Mouse (Mus musculus): ENCODE results near the gene Zbtb22.
"Not testable (repeated sequence)": the region's sequence is repeated elsewhere in the genome, so short reads cannot be mapped to it uniquely, and the experiment has no call there.

The Zbtb22 gene

DNA sequence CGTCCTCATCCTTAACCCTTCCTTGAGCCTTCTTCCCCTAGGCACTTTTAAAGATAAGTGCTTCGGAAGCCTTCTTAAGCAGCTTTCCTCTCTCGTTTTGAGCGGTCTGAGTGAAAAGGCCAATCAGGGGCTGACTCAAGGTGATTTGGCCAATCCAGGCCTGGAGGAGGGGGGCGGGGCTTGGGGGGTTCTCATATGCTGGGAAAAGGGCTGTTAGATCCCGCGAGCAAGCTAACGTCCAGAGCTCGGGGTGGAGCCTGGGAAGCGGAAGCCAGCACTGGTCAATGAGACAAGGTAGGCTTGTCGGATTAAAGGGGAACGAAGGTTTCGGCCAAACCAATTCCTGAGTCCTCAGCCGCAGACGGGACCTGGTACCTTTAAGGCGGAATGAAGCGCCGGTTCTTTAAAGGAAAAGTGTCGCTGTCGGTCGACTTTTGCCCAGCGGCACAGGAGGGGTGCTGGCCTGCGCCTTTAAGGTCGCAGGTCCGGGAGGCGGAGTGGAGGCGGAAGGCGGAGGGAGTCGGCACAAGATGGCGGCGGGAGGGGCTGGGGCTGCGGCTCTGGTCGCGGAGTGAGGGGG is at the start of gene Zbtb22, which contains the start of gene Tapbp:
TSS of gene Zbtb22 (plus strand) at position 234 of the 580 bp plus-strand sequence.
TSS of gene Tapbp (plus strand) at position 229 of the 580 bp plus-strand sequence.
- DNase-seq (ENCODE audit: low spot score), result peak; percentile 98

DNA sequence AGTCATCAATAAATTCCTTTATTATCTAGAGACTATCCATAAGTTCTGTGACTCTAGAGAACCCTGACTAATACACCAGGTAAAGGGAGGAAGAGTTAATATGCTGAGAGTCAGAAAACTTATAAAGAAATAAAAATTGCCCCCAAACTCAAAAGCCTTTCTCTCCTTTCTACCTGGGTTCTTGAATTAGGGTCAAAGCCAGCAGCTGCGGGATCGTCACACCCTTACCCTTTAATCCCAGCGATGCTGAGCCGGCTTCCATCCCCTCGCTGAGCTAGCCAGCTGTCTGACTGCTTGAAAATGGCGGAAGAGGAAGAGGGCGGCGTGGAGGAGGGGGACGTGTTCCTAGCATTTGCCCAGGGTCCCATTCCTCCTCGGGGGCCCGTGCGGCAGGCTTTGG is 42.2 kb upstream of the Zbtb22 start, which contains the start of gene Gm7029:
TSS of gene Gm7029 (plus strand) at position 301 of the 400 bp plus-strand sequence.
- not testable (repeated sequence) for DNase-seq (ENCODE audit: low spot score)

GRCm38 (mm10) chr17:33874411-33874810 is 41.3 kb upstream of the Zbtb22 start:
- no peak for DNase-seq (ENCODE audit: low spot score)

- DNase-seq (ENCODE audit: low spot score), result not testable (repeated sequence)
Observed at GRCm38 (mm10) chr17:33875797-33876196, 39.9 kb upstream of the Zbtb22 start.

GRCm38 (mm10) chr17:33884320-33884719 is 31.4 kb upstream of the Zbtb22 start:
- not testable (repeated sequence) for DNase-seq (ENCODE audit: low spot score)

GRCm38 (mm10) chr17:33887802-33888201 is 27.9 kb upstream of the Zbtb22 start:
- not testable (repeated sequence) for DNase-seq (ENCODE audit: low spot score)

GRCm38 (mm10) chr17:33888230-33888629 is 27.5 kb upstream of the Zbtb22 start:
- DNase-seq (ENCODE audit: low spot score), result not testable (repeated sequence)

GRCm38 (mm10) chr17:33889941-33890532 is 25.7 kb upstream of the Zbtb22 start:
- DNase-seq (ENCODE audit: low spot score), result not testable (repeated sequence)

DNA sequence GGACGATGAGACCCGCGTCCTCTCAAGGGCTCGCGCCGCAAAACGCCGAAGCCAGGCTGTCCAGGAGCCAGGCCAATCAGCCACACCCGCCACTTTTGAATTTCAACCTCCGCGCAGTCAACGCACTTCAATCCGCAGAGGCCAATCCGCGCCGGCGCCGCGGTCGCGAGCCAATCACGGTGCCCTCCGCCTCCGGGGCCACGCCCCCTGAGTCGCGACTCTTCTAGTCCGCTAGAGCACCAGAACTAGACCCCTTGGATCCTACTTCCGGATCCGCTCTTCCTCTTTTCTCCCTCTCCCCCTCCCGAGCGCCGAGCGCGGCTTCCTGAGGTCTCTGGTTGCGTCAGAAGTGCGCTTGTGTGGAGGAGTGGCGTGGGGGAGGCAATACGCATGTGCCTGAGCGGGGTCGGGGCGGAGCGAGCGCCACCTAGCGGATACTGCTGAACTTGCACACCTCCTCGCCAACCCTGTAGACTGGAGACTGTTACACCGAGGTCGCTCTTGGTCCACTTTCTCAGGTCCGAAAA is 25.1 kb upstream of the Zbtb22 start, which contains the start of gene Kifc1:
TSS of gene Kifc1 (minus strand) at position 129 of the 527 bp plus-strand sequence.
- peak; percentile 100 for DNase-seq (ENCODE audit: low spot score)

- no peak for DNase-seq (ENCODE audit: low spot score)
Observed at GRCm38 (mm10) chr17:33891357-33891756, 24.3 kb upstream of the Zbtb22 start.

- not testable (repeated sequence) for DNase-seq (ENCODE audit: low spot score)
Observed at GRCm38 (mm10) chr17:33891892-33892291, 23.8 kb upstream of the Zbtb22 start.

- peak; percentile 36 for DNase-seq (ENCODE audit: low spot score)
Observed at GRCm38 (mm10) chr17:33892429-33892828, 23.3 kb upstream of the Zbtb22 start.

DNA sequence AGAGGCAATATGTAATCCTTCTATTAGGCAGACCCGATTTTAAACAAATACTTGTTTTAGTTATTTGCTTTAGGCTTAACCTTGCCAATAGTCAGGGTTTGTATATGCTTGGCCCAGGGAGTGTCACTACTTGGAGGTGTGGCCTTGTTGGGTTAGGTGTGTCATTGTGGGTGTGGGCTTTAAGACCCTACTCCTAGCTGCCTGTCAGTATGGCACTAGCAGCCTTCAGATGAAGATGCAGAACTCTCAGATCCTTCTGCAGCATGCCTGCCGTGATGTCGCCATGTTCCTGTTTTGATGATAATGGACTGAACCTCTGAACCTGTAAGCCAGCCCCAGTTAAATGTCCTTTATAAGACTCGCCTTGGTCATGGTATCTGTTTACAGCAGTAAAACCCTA is 22.7 kb upstream of the Zbtb22 start:
- DNase-seq (ENCODE audit: low spot score), result not testable (repeated sequence)

- DNase-seq (ENCODE audit: low spot score), result no peak
Observed at GRCm38 (mm10) chr17:33897114-33897794, 18.4 kb upstream of the Zbtb22 start.

GRCm38 (mm10) chr17:33898193-33898592 is 17.5 kb upstream of the Zbtb22 start:
- DNase-seq (ENCODE audit: low spot score), result not testable (repeated sequence)

GRCm38 (mm10) chr17:33899642-33900041 is 16.1 kb upstream of the Zbtb22 start:
- no peak for DNase-seq (ENCODE audit: low spot score)

- DNase-seq (ENCODE audit: low spot score), result no peak
Observed at GRCm38 (mm10) chr17:33900281-33900988, 15.3 kb upstream of the Zbtb22 start.

DNA sequence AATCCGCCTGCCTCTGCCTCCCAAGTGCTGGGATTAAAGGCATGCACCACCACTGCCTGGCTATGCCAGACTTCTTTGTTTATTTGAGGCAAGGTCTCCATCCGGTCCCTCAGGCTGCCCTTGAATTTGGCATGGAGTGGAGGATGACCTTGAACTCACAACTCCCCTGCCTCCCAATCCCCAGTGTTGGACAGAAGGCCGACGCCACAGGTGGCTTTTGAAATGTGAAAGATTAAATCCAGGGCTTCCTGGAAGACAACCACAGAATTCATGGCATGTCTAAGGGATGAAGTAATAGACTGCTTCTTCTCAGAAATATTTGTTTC is 14.8 kb upstream of the Zbtb22 start:
- no peak for DNase-seq (ENCODE audit: low spot score)

DNA sequence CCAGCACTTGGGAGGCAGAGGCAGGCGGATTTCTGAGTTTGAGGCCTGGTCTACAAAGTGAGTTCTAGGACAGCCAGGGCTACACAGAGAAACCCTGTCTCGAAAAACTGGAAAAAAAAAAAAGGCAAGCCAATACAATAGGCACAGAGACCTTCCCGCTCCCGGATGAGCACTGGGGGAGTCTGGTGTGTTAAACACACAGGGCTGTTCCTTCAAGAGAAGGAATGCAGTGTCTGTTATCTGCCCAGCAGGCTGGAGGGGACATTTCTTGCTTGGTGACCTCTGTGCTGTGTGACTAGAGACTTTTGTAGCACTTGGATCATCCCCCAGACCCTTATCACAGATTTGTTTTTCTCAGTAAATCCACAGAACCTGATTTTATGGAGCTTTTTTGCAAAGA is 14.1 kb upstream of the Zbtb22 start:
- DNase-seq (ENCODE audit: low spot score), result peak; percentile 78

- no peak for DNase-seq (ENCODE audit: low spot score)
Observed at GRCm38 (mm10) chr17:33902079-33902478, 13.6 kb upstream of the Zbtb22 start.

- no peak for DNase-seq (ENCODE audit: low spot score)
Observed at GRCm38 (mm10) chr17:33902491-33902890, 13.2 kb upstream of the Zbtb22 start.
